Mouse (Mus musculus) kidney, embryonic 14.5 days (tissue): Measurements from ENCODE around the gene Olfr1369-ps1. TPM values are rescaled to one million over a fixed set of nuclear protein-coding genes. Genes with fewer than 3 reads are reported as not detected.

ENCODE experiments used
- ATAC-seq: fragments of 200-750 bp; cut with Nextera tagmentation; 2 replicates; pipeline ENCODE4 v1.8.0; 2017; ENCODE audit warnings: moderate number of reproducible peaks, mild to moderate bottlenecking, moderate TSS enrichment, moderate library complexity; ENCODE audit not compliant: low FRiP score, low TSS enrichment
- H3K27ac ChIP-seq: fragments of 300-500 bp; sonication (generic); 2 replicates; pipeline ENCODE4 v1.5.1; 2014; ENCODE audit warnings: low read depth, mild to moderate bottlenecking, low read length, moderate library complexity, mixed read lengths
- H3K27me3 ChIP-seq: fragments of 300-500 bp; sonication (generic); 2 replicates; pipeline ENCODE4 v1.6.1; 2014; ENCODE audit warnings: mild to moderate bottlenecking, low read length; ENCODE audit not compliant: control insufficient read depth, insufficient read depth
- H3K36me3 ChIP-seq: fragments of 300-500 bp; sonication (generic); 2 replicates; pipeline ENCODE4 v1.6.1; 2014; ENCODE audit warnings: low read length, mixed read lengths; ENCODE audit not compliant: control insufficient read depth, insufficient read depth
- H3K4me1 ChIP-seq: fragments of 300-500 bp; sonication (generic); 2 replicates; pipeline ENCODE4 v1.6.1; 2014; ENCODE audit warnings: low read length, mixed read lengths; ENCODE audit not compliant: control insufficient read depth, insufficient read depth
- H3K4me2 ChIP-seq: fragments of 300-500 bp; sonication (generic); replicated peaks from 2 replicates; pipeline ENCODE4 v1.6.1; 2014; ENCODE audit warnings: low read depth, mild to moderate bottlenecking, low read length
- H3K4me3 ChIP-seq: fragments of 300-500 bp; sonication (generic); 2 replicates; pipeline ENCODE4 v1.5.1; 2014; ENCODE audit warnings: mild to moderate bottlenecking, low read length
- H3K9ac ChIP-seq: fragments of 300-500 bp; sonication (generic); 2 replicates; pipeline ENCODE4 v1.6.1; 2014; ENCODE audit warnings: low read depth, mild to moderate bottlenecking, low read length, moderate library complexity
- H3K9me3 ChIP-seq: fragments of 300-500 bp; sonication (generic); 2 replicates; pipeline ENCODE4 v1.6.1; 2016; ENCODE audit warnings: low read length; ENCODE audit not compliant: control insufficient read depth
- WGBS: fragments of 180-500 bp; shearing (Covaris S2); extraction: QIAGEN DNeasy Blood & Tissue Kit; methylation state at CpG from one replicate; pipeline ENCODE4 v1.1.7; 2014; 5-methylcytosine and 5-hydroxymethylcytosine counted together
- polyA plus RNA-seq: library from polyadenylated mRNA; unstranded; fragments of >200 nt; fragmentation: Nextera tagmentation; extraction: Ambion mirVana; gene quantifications from 2 replicates; pipeline ENCODE4 v1.2.1, GENCODE M21; 2014

Gene Olfr1369-ps1
- polyA plus RNA-seq, 1 experiment from 2014 or later = not detected

GRCm38 (mm10) chr13:21145767-21146166 lies 34.5 kb downstream of the Olfr1369-ps1 start, which contains the start of gene Olfr1368:
Gene Olfr1368 (minus strand): TSS chr13:21145867.
- Histone ChIP-seq H3K4me3 (no peak within 1 kb of the TSS), H3K36me3 (no peaks in the 10 kb centered on the region), H3K9ac (no peak within 1 kb of the TSS), H3K27ac (no peak within 1 kb of the TSS), H3K4me1 (no peaks in the 10 kb centered on the region), H3K27me3 (no peaks in the 10 kb centered on the region), H3K4me2 (no peak within 1 kb of the TSS), H3K9me3 (no peaks in the 10 kb centered on the region)
- 76% methylated on average over 4 of the region's 4 CpGs for WGBS
- no peak for ATAC-seq

DNA sequence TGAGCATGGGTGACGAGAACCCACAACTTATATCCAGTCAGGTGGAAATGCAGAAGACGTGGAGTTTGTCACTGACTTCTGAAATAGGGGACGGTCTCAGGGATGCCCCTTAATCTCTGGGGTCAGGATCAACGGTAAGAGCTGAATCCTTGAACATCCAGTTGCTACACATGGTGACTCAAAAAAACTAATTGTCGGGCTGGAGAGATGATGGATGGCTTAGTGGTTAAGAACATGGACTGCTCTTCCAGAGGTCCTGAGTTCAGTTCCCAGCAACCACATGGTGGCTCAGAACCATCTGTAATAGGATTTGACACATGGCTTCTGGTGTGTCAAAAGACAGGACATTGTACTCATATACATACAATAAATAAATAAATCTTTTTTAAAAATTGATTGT lies 44.6 kb downstream of the Olfr1369-ps1 start:
- Histone ChIP-seq H3K27me3 (no peaks in the 10 kb centered on the region), H3K9ac (no peak overlapping the region), H3K27ac (no peak overlapping the region), H3K4me3 (no peak overlapping the region), H3K4me1 (0 out of 2 replicates have a peak, but pooled peaks cover 4% of the 10 kb centered on the region), H3K9me3 (no peaks in the 10 kb centered on the region), H3K4me2 (no peak overlapping the region), H3K36me3 (no peaks in the 10 kb centered on the region)
- WGBS = 90% methylated on average over 5 of the region's 5 CpGs
- no peak for ATAC-seq

DNA sequence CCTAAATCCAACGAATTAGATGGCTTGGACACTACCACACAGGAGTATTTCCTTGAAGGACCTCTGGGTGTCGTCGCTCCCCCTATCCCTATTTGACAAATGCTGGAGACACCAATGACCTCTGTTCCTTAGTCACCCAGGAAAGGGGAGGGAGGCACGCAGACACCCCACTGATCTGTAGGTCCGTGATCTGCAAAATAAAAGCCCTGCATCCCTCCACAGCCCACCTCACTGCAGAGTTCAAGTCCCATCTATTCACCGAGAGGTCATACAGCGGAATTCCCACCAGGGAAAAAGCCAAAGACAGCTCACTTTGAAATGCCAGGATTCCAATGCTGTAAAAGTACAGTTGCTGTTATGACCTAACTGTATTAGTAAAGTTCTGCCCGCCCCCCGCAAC lies 46.8 kb downstream of the Olfr1369-ps1 start:
- H3K9me3 ChIP-seq = no peaks in the 10 kb centered on the region
- H3K4me1 ChIP-seq = 0 out of 2 replicates have a peak, but pooled peaks cover 4% of the 10 kb centered on the region
- no peaks in the 10 kb centered on the region for H3K36me3 ChIP-seq
- 11% methylated on average over 9 of the region's 9 CpGs for WGBS
- H3K27me3 ChIP-seq = no peaks in the 10 kb centered on the region
- ATAC-seq = no peak
- H3K4me2 ChIP-seq = peak overlapping the region; percentile 95
- H3K4me3 ChIP-seq = peak overlapping the region; percentile 70; the same call in 1 of the 2 replicates
- H3K9ac ChIP-seq = no peak overlapping the region
- H3K27ac ChIP-seq = no peak overlapping the region

- H3K4me2 ChIP-seq = peak overlapping the region; percentile 95
- no peak overlapping the region for H3K27ac ChIP-seq
- H3K4me1 ChIP-seq = 0 out of 2 replicates have a peak, but pooled peaks cover 4% of the 10 kb centered on the region
- peak; percentile 48; the same call in 1 of the 2 replicates for ATAC-seq
- no peaks in the 10 kb centered on the region for H3K27me3 ChIP-seq
- under 1% methylated on average over 19 of the region's 19 CpGs for WGBS
- H3K9ac ChIP-seq = peak overlapping the region; percentile 59
- no peaks in the 10 kb centered on the region for H3K36me3 ChIP-seq
- H3K9me3 ChIP-seq = no peaks in the 10 kb centered on the region
- peak overlapping the region; percentile 70 for H3K4me3 ChIP-seq
Observed at GRCm38 (mm10) chr13:21158785-21159474, 47.6 kb downstream of the Olfr1369-ps1 start.

GRCm38 (mm10) chr13:21159475-21159819 lies 48.2 kb downstream of the Olfr1369-ps1 start:
- WGBS = under 1% methylated on average over 15 of the region's 15 CpGs
- peak overlapping the region; percentile 95 for H3K4me2 ChIP-seq
- no peak overlapping the region for H3K27ac ChIP-seq
- H3K4me3 ChIP-seq = peak overlapping the region; percentile 70
- H3K9ac ChIP-seq = peak overlapping the region; percentile 59
- ATAC-seq = no peak
- H3K9me3 ChIP-seq = no peaks in the 10 kb centered on the region
- H3K36me3 ChIP-seq = no peaks in the 10 kb centered on the region
- H3K4me1 ChIP-seq = 0 out of 2 replicates have a peak, but pooled peaks cover 4% of the 10 kb centered on the region
- H3K27me3 ChIP-seq = no peaks in the 10 kb centered on the region

DNA sequence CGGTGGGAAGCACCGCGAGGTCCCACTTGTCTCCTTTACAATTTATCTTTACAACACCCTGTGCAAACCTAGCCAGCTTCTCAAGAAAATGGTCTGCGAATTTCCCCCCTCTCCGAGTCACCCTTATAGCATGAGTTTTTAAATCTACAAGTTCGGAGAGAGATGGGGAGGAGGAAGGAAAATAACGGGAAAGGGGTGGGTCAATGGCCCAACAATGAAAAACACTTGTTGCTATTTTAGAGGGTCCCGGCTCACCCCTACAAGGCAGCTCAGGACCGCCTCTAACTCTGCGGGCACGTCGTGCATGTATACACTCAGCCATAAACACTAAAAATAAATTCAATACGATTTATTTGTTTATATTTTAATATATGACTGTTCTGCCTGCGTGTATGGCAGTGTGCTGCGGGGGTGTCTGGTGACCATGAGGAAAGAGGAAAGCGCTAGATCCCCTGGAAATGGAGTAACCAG lies 48.8 kb downstream of the Olfr1369-ps1 start:
- WGBS = under 1% methylated on average over 16 of the region's 16 CpGs
- peak; percentile 16; the same call in 1 of the 2 replicates for ATAC-seq
- H3K4me1 ChIP-seq = 0 out of 2 replicates have a peak, but pooled peaks cover 4% of the 10 kb centered on the region
- H3K9me3 ChIP-seq = no peaks in the 10 kb centered on the region
- peak overlapping the region; percentile 70 for H3K4me3 ChIP-seq
- H3K36me3 ChIP-seq = no peaks in the 10 kb centered on the region
- peak overlapping the region; percentile 95 for H3K4me2 ChIP-seq
- H3K27me3 ChIP-seq = no peaks in the 10 kb centered on the region
- H3K27ac ChIP-seq = no peak overlapping the region
- H3K9ac ChIP-seq = peak overlapping the region; percentile 59; the same call in 1 of the 2 replicates

DNA sequence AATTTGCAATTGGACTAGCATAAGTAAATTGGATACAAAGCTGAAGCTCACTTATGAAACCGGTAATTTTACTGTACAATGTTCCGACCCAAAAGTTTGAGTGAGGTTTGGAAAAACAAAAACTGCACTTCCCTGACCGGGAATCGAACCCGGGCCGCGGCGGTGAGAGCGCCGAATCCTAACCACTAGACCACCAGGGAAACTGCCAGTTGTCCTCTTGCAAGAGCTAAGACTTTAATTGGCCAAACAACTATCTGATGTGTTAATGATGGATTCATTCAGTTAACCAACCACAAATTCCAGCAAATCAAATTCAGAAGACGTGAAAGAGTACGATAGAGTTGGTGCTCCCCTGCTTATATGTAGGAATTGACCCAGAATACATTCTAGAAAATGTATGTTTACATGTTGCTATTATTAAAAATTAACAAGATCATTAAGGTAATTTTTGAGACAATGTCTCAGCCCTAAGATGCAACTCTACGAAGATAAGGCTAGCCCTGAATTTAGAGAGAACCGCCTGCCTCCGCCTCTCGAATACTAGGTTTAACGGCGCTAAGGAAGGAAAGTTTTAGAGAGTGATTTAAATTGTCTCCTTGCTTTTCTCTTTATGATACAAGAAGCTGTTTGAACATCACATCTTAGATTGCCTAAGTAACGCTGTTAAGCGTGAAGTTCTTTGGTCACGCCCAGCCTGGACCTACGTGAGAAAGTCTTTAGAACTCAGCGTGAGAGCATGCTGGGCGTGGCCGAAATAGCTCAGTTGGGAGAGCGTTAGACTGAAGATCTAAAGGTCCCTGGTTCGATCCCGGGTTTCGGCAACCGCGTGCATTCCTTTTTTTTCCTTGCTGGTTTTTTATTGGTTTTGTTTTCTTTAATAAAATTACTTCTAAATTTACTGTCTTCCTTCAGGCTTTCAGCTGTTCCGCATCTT lies 49.6 kb downstream of the Olfr1369-ps1 start:
- Histone ChIP-seq H3K36me3 (no peaks in the 10 kb centered on the region), H3K4me2 (peak overlapping the region; percentile 95), H3K9me3 (no peaks in the 10 kb centered on the region), H3K27ac (no peak overlapping the region), H3K27me3 (no peaks in the 10 kb centered on the region), H3K9ac (peak overlapping the region; percentile 59; the same call in 1 of the 2 replicates), H3K4me1 (0 out of 2 replicates have a peak, but pooled peaks cover 4% of the 10 kb centered on the region), H3K4me3 (peak overlapping the region; percentile 70)
- peak; percentile 87 for ATAC-seq
- under 1% methylated on average over 32 of the region's 32 CpGs for WGBS

- Histone ChIP-seq H3K27me3 (no peaks in the 10 kb centered on the region), H3K36me3 (no peaks in the 10 kb centered on the region), H3K9ac (no peak overlapping the region), H3K9me3 (no peaks in the 10 kb centered on the region), H3K4me3 (peak overlapping the region; percentile 70), H3K4me1 (0 out of 2 replicates have a peak, but pooled peaks cover 4% of the 10 kb centered on the region), H3K4me2 (peak overlapping the region; percentile 41), H3K27ac (no peak overlapping the region)
- no peak for ATAC-seq
- 48% methylated on average over 2 of the region's 2 CpGs for WGBS
Observed at GRCm38 (mm10) chr13:21161591-21161990, 50.3 kb downstream of the Olfr1369-ps1 start.
